Mouse (Mus musculus) liver, embryonic 12.5 days (tissue): ENCODE measurements around the gene Pop4. TPM values are rescaled to one million over a fixed set of nuclear protein-coding genes. Genes with fewer than 3 reads are reported as not detected.
"Not testable (repeated sequence)": the region's sequence is repeated elsewhere in the genome, so short reads cannot be mapped to it uniquely, and the experiment has no call there.

Source experiments
- ATAC-seq: fragments of 200-750 bp; cut with Nextera tagmentation; 2 replicates; pipeline ENCODE4 v1.8.0; 2017; ENCODE audit warnings: moderate number of reproducible peaks, mild to moderate bottlenecking, moderate library complexity
- H3K27ac ChIP-seq: fragments of 300-500 bp; sonication (generic); 2 replicates; pipeline ENCODE4 v1.5.1; 2016; ENCODE audit warnings: mild to moderate bottlenecking
- H3K27me3 ChIP-seq: fragments of 300-500 bp; sonication (generic); replicated peaks from 2 replicates; pipeline ENCODE4 v1.6.1; 2016; ENCODE audit warnings: mild to moderate bottlenecking, moderate library complexity
- H3K36me3 ChIP-seq: fragments of 300-500 bp; sonication (generic); 2 replicates; pipeline ENCODE4 v1.6.1; 2016; ENCODE audit warnings: mild to moderate bottlenecking, moderate library complexity
- H3K4me1 ChIP-seq: fragments of 300-500 bp; sonication (generic); 2 replicates; pipeline ENCODE4 v1.6.1; 2016
- H3K4me2 ChIP-seq: fragments of 300-500 bp; sonication (generic); 2 replicates; pipeline ENCODE4 v1.6.1; 2016; ENCODE audit warnings: mild to moderate bottlenecking, moderate library complexity
- H3K4me3 ChIP-seq: fragments of 300-500 bp; sonication (generic); 2 replicates; pipeline ENCODE4 v1.5.1; 2016; ENCODE audit warnings: mild to moderate bottlenecking, moderate library complexity
- H3K9ac ChIP-seq: fragments of 300-500 bp; sonication (generic); 2 replicates; pipeline ENCODE4 v1.6.1; 2016; ENCODE audit warnings: mild to moderate bottlenecking, moderate library complexity
- H3K9me3 ChIP-seq: fragments of 300-500 bp; sonication (generic); replicated peaks from 2 replicates; pipeline ENCODE4 v1.6.1; 2016; ENCODE audit warnings: mild to moderate bottlenecking, moderate library complexity
- WGBS: fragments of 180-500 bp; shearing (Covaris S2); methylation state at CpG from one replicate; pipeline ENCODE4 v1.1.7; 2016; ENCODE audit not compliant: insufficient replicate concordance; 5-methylcytosine and 5-hydroxymethylcytosine counted together
- polyA plus RNA-seq: library from polyadenylated mRNA; unstranded; fragments of >200 nt; fragmentation: Nextera tagmentation; extraction: Ambion mirVana; gene quantifications from 2 replicates; pipeline ENCODE4 v1.2.1, GENCODE M21; 2016

Pop4 gene
- 24.5 and 27.9 TPM in 2 replicates for polyA plus RNA-seq

DNA sequence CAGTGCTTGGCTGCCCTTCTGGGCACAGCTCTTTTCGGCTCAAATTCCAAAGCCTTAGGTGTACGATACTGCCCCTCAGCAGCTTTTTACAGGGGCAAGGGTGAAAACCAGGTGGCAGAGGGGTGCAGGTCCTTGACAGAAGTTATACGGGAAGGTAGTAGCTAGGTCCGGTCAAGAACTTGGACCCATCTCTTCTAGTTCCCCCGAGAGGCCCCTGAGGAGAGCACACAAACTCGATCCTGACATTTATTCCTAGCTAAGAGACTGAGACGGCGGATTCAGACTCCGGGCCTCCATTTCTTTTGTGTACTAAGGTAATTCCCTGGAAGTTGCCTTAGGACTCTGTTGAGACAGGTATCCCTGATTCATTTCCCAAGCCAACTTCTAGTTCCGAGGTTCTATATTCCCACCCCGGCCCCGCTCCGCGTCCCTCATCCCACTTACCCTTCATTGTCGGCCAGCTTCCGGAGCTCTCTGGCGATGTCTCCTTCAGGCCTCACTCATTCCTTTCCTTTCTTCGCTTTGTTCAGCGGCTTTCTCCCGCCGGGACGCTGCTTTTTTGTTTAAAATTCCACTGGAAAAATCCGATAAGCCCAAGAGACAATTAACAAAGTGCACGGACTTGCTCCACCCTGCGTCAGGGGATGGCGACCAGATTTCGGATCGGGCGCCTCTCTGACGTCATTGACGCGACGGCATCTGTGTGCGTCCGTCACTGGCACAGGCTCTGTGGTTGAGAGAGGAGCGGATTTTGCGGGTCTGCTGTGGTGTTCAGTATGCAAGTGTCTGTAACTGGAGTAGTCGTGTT is at the start of gene Pop4:
Gene Pop4 (minus strand): TSS at position 721 of the 808 bp plus-strand sequence.
- Histone ChIP-seq H3K9me3 (no peaks in the 10 kb centered on the region), H3K4me3 (peak within 1 kb of the TSS; percentile 82), H3K9ac (peak within 1 kb of the TSS; percentile 78), H3K4me1 (peaks cover 18% of the 10 kb centered on the region), H3K4me2 (peak within 1 kb of the TSS; percentile 87), H3K27ac (peak within 1 kb of the TSS; percentile 51), H3K36me3 (peaks cover 26% of the 10 kb centered on the region), H3K27me3 (no peaks in the 10 kb centered on the region)
- peak; percentile 91 for ATAC-seq
- WGBS: under 1% methylated on average over 38 of the region's 38 CpGs

DNA sequence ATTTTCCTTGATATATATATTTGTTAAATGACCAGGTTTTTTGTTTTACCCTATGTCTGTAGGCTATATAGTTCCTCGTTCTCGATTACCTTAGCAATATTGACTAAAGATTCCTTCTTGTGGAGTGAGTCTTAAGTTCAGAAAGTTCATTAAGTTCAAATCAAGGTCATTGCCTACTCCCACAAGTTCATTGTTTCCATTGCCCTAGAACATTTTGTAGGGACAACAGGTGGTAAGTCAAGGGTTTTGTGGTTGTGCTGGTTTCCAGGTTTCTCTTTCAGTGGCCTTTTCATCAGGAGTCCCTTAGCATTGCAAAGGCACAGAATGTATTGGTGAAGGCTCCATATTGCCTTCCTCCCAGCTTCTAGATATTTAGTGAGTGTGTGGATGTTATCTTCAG is 49.4 kb upstream of the Pop4 start:
- H3K27me3 ChIP-seq: no peaks in the 10 kb centered on the region
- WGBS: 78% methylated on average over 2 of the region's 2 CpGs
- H3K4me3 ChIP-seq: no peak overlapping the region
- H3K9ac ChIP-seq: no peak overlapping the region
- no peak overlapping the region for H3K4me2 ChIP-seq
- H3K27ac ChIP-seq: no peak overlapping the region
- no peak for ATAC-seq
- H3K9me3 ChIP-seq: no peaks in the 10 kb centered on the region
- H3K4me1 ChIP-seq: no peaks in the 10 kb centered on the region
- H3K36me3 ChIP-seq: no peaks in the 10 kb centered on the region

DNA sequence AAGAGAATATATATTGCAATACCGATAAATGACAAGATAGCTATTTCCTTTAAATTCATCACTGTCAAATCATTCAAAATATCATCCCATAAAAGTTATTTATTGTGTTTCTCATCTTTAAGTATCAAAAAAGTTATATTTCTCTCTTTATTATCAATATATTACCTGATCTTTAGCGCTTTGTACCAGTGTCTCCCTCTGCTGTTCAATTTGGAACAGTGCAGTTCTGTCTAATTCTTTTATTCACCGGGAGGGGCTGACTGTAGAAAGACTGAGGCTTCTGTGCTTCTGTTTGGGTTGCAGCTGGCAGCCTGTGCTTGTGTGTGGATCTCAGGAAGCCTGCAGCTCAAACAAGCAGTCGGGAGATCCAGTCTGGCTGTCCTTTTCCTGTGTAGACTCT is 11.0 kb upstream of the Pop4 start:
- H3K36me3 ChIP-seq, H3K9ac ChIP-seq, H3K4me3 ChIP-seq, H3K27me3 ChIP-seq, H3K27ac ChIP-seq, H3K4me2 ChIP-seq, H3K9me3 ChIP-seq, H3K4me1 ChIP-seq, ATAC-seq: not testable (repeated sequence)
- WGBS: 21% methylated on average over 4 of the region's 4 CpGs

DNA sequence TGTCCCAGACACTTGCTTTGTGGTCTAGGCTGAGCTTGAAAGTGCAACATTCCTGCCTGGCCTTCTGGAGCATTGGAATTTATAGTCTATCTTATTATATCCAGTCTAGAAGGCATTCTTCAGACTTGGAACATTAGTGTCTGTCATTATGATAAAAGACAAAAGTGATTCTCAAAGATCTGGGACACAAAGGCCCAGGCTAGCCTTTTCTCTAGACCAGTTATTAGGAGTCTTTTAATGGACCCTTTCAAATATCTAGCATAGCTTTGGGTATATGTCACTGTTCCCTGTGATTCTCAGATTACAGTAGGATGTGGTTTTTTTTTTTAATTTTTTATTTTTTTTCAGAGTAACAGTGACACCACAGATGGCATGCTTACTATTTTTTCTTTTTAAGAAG is 1.3 kb upstream of the Pop4 start:
- H3K4me1 ChIP-seq: peaks cover 18% of the 10 kb centered on the region
- no peak overlapping the region for H3K4me2 ChIP-seq
- no peak for ATAC-seq
- no peak overlapping the region for H3K4me3 ChIP-seq
- H3K36me3 ChIP-seq: peaks cover 9% of the 10 kb centered on the region
- H3K9me3 ChIP-seq: no peaks in the 10 kb centered on the region
- H3K27me3 ChIP-seq: no peaks in the 10 kb centered on the region
- no peak overlapping the region for H3K9ac ChIP-seq
- no peak overlapping the region for H3K27ac ChIP-seq

DNA sequence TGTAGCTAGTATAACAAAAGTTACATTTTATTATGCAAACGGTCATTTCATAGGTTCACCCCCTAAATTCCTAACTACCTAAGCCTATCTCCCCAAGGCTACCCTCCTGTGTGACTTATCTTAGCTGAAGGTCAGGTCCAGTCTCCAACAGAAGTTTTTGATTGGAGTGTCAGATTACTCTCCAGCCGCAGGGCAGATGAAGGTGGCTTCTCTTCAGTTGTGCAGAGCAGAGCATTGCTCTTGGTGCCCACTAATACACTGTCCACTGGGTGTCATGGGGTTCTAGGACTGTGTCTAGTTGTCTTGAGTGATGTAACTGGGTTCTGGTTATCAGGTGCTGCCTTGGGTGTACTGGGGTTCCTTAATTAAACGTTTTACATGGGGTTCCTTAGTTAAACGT is 636 bp upstream of the Pop4 start:
- WGBS: 6% methylated on average over 4 of the region's 4 CpGs
- H3K9me3 ChIP-seq: no peaks in the 10 kb centered on the region
- ATAC-seq: peak; percentile 21; the same call in 1 of the 2 replicates

DNA sequence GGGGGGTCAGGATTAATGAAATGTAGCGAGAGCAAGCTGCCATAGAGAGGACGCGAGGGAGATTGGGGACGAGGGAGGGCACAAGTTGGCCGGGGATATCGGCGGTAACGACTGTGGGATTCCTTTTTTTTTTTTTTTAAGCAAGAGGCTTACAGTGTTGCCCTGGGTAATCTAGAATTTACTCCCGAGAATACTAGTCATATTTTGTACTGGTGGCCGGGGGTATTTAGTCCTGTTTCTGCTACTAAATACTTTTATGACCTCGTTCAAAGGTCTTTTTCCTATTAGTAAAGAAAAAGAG is 238 bp upstream of the Pop4 start:
- peak overlapping the region; percentile 37; the same call in 1 of the 2 replicates for H3K27ac ChIP-seq
- WGBS: under 1% methylated on average over 11 of the region's 11 CpGs
- no peaks in the 10 kb centered on the region for H3K27me3 ChIP-seq
- H3K9ac ChIP-seq: peak overlapping the region; percentile 78
- peaks cover 20% of the 10 kb centered on the region for H3K36me3 ChIP-seq
- no peaks in the 10 kb centered on the region for H3K9me3 ChIP-seq
- peaks cover 18% of the 10 kb centered on the region for H3K4me1 ChIP-seq
- H3K4me2 ChIP-seq: peak overlapping the region; percentile 87
- no peak for ATAC-seq
- peak overlapping the region; percentile 82 for H3K4me3 ChIP-seq

More for the DNA sequence above, 636 bp upstream of the Pop4 start:
- H3K4me3 ChIP-seq: peak overlapping the region; percentile 82
- H3K27me3 ChIP-seq: no peaks in the 10 kb centered on the region
- peak overlapping the region; percentile 78 for H3K9ac ChIP-seq
- peaks cover 16% of the 10 kb centered on the region for H3K36me3 ChIP-seq
- H3K4me2 ChIP-seq: peak overlapping the region; percentile 87
- no peak overlapping the region for H3K27ac ChIP-seq
- peaks cover 18% of the 10 kb centered on the region for H3K4me1 ChIP-seq

DNA sequence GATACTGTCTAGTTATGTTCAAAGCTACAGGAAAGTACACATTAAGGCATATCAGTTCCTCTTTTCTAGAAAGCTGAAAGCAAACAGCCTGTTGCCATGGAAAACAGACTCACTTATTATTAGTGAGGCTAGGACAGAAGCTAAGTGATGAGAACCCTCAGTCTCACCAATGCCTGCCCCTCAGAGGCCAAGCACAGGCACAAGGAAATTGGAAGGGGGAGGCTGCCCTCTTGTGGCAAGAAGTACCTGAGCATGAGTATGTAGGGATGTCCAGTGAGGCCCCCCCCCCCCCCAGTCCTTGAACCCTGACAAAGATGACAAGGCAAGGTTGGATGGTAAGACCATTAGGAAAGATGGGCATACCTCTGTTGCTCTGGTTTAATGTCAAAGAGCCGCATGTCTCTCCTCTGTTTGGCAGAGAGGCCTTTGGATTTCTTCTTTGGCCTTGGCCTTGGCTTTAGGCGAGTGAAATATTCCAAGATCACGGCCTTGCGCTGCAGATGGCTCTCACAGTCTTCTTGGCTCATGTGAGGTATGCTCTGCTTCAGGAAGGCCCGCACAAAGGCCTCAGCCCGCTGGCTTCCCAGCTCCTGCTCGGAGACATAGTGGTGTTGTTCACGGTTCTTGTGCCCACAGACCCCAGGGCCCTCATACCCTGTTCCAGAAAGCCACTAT is 4.1 kb downstream of the Pop4 start:
- H3K9me3 ChIP-seq: no peaks in the 10 kb centered on the region
- no peak overlapping the region for H3K27ac ChIP-seq
- ATAC-seq: no peak
- H3K4me2 ChIP-seq: no peak overlapping the region
- H3K4me3 ChIP-seq: no peak overlapping the region
- peaks cover 18% of the 10 kb centered on the region for H3K4me1 ChIP-seq
- no peaks in the 10 kb centered on the region for H3K27me3 ChIP-seq
- H3K9ac ChIP-seq: no peak overlapping the region
- WGBS: 83% methylated on average over 8 of the region's 8 CpGs
- peaks cover 63% of the 10 kb centered on the region for H3K36me3 ChIP-seq

DNA sequence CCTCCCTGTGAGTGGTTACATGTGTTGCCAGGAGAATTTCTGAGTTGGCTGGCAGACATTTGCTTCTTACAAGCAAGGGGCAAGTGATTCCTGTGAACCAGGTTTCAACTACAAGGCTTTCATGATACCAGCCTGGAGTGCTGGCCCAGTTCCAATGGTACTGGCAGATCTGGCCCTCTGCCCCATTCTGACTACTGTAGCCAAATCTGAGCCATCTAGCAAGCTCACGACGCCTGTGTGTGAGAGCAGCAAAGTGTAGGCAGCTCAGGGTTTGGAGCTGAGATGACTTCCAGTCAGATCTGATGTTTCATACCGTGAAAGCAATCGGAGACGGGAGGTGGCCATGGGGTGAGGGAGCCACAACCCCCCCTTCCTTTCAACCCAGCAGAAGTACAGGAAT is 8.8 kb downstream of the Pop4 start:
- Histone ChIP-seq H3K9me3 (no peaks in the 10 kb centered on the region), H3K4me1 (no peaks in the 10 kb centered on the region), H3K27ac (no peak overlapping the region), H3K36me3 (peaks cover 59% of the 10 kb centered on the region), H3K9ac (no peak overlapping the region), H3K4me3 (no peak overlapping the region), H3K27me3 (no peaks in the 10 kb centered on the region), H3K4me2 (no peak overlapping the region)
- no peak for ATAC-seq
- 86% methylated on average over 5 of the region's 5 CpGs for WGBS

DNA sequence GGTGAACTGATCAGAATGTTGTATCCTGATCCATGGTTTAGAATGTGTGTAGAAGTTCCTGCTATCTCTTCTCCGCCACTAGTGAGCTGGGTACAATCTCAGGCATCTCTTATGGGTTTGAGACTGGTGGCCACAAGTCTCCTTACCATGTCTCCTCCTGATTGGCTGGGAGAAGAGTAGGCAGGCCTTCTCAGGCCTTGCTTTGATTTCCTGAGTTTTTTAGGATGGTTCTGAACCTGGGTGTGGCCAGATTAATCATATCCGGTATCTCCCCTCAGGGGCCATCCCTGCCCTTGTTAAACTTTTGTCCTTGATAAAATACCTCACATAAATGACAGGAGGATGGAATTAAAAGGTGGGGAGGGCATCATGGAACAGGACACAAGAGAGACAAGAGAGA is 11.6 kb downstream of the Pop4 start:
- peaks cover 5% of the 10 kb centered on the region for H3K4me1 ChIP-seq
- H3K27me3 ChIP-seq: no peaks in the 10 kb centered on the region
- H3K9me3 ChIP-seq: no peaks in the 10 kb centered on the region
- no peak overlapping the region for H3K27ac ChIP-seq
- ATAC-seq: no peak
- 76% methylated on average over 2 of the region's 2 CpGs for WGBS
- H3K9ac ChIP-seq: no peak overlapping the region
- H3K36me3 ChIP-seq: peaks cover 31% of the 10 kb centered on the region
- no peak overlapping the region for H3K4me2 ChIP-seq
- H3K4me3 ChIP-seq: no peak overlapping the region

DNA sequence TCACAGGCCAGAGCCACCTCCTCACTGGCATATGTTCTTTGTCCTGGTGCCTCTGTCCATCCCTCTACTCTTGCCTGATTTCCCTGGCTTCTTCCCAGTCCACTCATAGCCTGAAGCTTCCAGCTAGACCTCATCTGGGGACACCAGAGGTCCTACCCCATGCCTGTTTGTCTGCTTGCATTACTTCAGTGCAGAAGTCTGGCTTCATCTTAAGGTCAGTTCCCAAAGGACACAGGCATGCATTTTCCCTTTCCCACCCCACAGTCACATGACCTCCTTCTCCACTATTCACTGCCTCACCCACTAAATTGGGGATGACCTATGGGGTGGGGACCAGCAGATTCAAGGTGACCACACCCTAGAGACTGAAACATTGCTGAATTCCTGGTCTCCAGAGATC is 17.8 kb downstream of the Pop4 start:
- no peak overlapping the region for H3K9ac ChIP-seq
- no peak overlapping the region for H3K4me3 ChIP-seq
- no peaks in the 10 kb centered on the region for H3K27me3 ChIP-seq
- no peak for ATAC-seq
- H3K4me2 ChIP-seq: no peak overlapping the region
- H3K4me1 ChIP-seq: peaks cover 5% of the 10 kb centered on the region
- H3K9me3 ChIP-seq: no peaks in the 10 kb centered on the region
- H3K27ac ChIP-seq: no peak overlapping the region
- no peaks in the 10 kb centered on the region for H3K36me3 ChIP-seq

DNA sequence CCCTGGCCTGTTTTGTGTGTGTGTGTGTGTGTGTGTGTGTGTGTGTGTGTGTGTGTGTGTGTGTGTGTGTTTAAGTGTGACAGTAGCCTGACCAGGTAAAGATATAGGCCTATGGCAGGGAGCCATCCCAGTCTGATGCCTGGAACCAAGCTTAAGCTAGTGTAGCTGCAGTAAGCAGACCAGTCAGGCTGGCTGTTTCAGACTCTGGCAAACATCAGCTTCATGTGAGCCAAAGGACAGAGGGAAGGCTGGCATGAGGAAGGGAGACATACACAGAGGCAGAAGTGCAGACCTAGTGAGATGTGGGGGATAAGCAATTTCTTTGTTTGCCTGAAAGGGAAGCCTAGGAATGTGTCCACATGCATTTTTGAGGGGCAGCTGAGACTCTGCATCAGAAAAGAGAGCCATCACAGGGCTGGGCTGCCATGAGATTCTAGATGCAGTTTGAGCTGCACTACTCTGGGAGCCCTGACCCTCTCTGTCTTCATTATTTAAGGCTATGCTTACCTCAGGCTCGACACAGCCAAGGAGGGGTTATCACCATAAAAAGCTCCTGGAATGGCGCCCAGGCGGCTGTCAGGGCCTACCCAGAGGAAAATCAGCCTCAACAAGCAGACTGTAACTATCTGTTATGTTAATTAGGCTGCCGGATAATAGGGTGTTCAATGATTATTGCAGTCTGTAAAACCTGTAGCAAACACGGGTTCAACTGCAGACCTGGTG is 19.6 kb downstream of the Pop4 start:
- WGBS: 47% methylated on average over 5 of the region's 5 CpGs
- H3K9ac ChIP-seq: no peak overlapping the region
- no peaks in the 10 kb centered on the region for H3K9me3 ChIP-seq
- no peak overlapping the region for H3K4me3 ChIP-seq
- H3K36me3 ChIP-seq: no peaks in the 10 kb centered on the region
- no peaks in the 10 kb centered on the region for H3K27me3 ChIP-seq
- no peak for ATAC-seq
- no peak overlapping the region for H3K4me2 ChIP-seq
- no peak overlapping the region for H3K27ac ChIP-seq
- H3K4me1 ChIP-seq: peaks cover 5% of the 10 kb centered on the region

DNA sequence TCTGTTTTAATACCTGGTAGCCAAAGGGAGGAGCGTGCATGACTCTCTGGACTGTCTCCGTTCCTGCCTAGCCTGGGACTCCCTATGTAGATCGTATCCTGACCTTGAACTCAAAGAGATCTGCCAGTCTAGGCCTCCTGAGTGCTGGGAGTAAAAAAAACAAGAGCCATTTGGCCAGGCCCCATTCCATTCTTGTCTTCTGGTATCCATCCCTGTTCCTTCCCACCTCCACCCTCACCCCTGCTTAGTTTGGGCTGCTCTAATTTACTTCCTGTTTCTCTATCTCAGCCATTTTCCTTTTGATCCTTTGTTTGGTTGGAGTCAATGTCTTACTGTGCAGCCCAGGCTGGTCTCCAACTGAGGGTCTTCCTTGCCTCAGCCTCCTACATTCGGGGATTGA is 28.8 kb downstream of the Pop4 start:
- no peak overlapping the region for H3K4me3 ChIP-seq
- no peaks in the 10 kb centered on the region for H3K36me3 ChIP-seq
- H3K27me3 ChIP-seq: no peaks in the 10 kb centered on the region
- no peak for ATAC-seq
- H3K27ac ChIP-seq: no peak overlapping the region
- H3K4me2 ChIP-seq: no peak overlapping the region
- WGBS: 65% methylated on average over 4 of the region's 4 CpGs
- H3K9me3 ChIP-seq: no peaks in the 10 kb centered on the region
- no peak overlapping the region for H3K9ac ChIP-seq
- H3K4me1 ChIP-seq: no peaks in the 10 kb centered on the region
